Mouse (Mus musculus) thymus, postnatal 14 days (tissue): Measurements from ENCODE around the gene Lmbr1l.
A peak's percentile ranks its signal among the peaks of the same experiment; 100 is the strongest.

ENCODE experiments used
- DNase-seq: peaks from one replicate; pipeline ENCODE4 v3.0.0; 2021

The Lmbr1l gene

GRCm38 (mm10) chr15:98868346-98869063 lies 49.5 kb downstream of the Lmbr1l start:
- DNase-seq = no peak

GRCm38 (mm10) chr15:98867321-98867720 lies 50.7 kb downstream of the Lmbr1l start:
- DNase-seq = peak; percentile 75

GRCm38 (mm10) chr15:98866501-98866900 lies 51.5 kb downstream of the Lmbr1l start:
- no peak for DNase-seq

- no peak for DNase-seq
These were observed 52.3 kb downstream of the Lmbr1l start for GRCm38 (mm10) chr15:98865771-98866170.

GRCm38 (mm10) chr15:98864951-98865350 lies 53.1 kb downstream of the Lmbr1l start:
- DNase-seq = no peak

GRCm38 (mm10) chr15:98863451-98863958 lies 54.5 kb downstream of the Lmbr1l start:
- DNase-seq = no peak

GRCm38 (mm10) chr15:98861701-98862410 lies 56.2 kb downstream of the Lmbr1l start:
- DNase-seq = no peak

- DNase-seq = no peak
These were observed 57.1 kb downstream of the Lmbr1l start for GRCm38 (mm10) chr15:98860921-98861320.

GRCm38 (mm10) chr15:98859319-98860043 lies 58.5 kb downstream of the Lmbr1l start:
- no peak for DNase-seq

- DNase-seq = no peak
These were observed 63.8 kb downstream of the Lmbr1l start for GRCm38 (mm10) chr15:98854214-98854613.
